Mouse (Mus musculus) C2C12 (cell line): ENCODE measurements around the gene Evx1.
"Not testable (repeated sequence)": the region's sequence is repeated elsewhere in the genome, so short reads cannot be mapped to it uniquely, and the experiment has no call there.

Experiments used
- CTCF ChIP-seq: IDR thresholded peaks from one replicate; pipeline ENCODE4 v1.5.1; 2011; ENCODE audit not compliant: control insufficient read depth, insufficient read depth, insufficient read length
- MAX ChIP-seq: IDR thresholded peaks from one replicate; pipeline ENCODE4 v1.6.1; 2011; ENCODE audit warnings: mild to moderate bottlenecking, control low read depth
- USF1 ChIP-seq: IDR thresholded peaks from one replicate; pipeline ENCODE4 v1.6.1; 2011; ENCODE audit warnings: low read depth, mild to moderate bottlenecking, control low read depth, moderate library complexity

DNA sequence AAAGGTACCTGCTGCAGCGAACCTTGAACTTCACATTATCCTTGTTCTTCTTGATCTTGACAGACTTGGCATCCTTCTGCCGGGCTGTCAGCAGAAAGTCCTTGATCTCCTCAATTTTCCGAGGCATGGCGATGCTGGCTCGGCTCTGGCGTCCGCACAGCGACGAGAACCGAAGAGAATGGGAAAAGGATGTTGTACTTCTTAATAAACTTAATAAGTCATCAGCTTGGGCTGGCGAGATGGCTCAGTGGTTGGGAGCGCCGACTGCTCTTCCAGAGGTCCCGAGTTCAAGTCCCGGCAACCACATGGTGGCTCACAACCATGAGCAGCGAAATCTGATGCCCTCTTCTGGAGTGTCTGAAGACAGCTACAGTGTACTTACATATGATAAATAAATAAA is 33.5 kb downstream of the Evx1 start:
- TF ChIP-seq CTCF, MAX, USF1: not testable (repeated sequence)
